Mouse (Mus musculus) activated CD4-positive, CD25-positive, alpha-beta regulatory T cell, adult 4 months (primary cell): Measurements from ENCODE around the gene Nmrk1. TPM values are rescaled to one million over a fixed set of nuclear protein-coding genes. Genes with fewer than 3 reads are reported as not detected.

ENCODE experiments used
- ATAC-seq: one replicate; pipeline ENCODE4 v1.8.0; 2017
- polyA plus RNA-seq, 2 experiments: library from polyadenylated mRNA; unstranded; fragments of 100-300 nt; shearing (Covaris generic); gene quantifications; one replicate each; pipeline ENCODE4 v1.2.1; 2017

Nmrk1 gene
- polyA plus RNA-seq, 2 experiments from 2014 or later = 6.0 to 7.3 TPM

DNA sequence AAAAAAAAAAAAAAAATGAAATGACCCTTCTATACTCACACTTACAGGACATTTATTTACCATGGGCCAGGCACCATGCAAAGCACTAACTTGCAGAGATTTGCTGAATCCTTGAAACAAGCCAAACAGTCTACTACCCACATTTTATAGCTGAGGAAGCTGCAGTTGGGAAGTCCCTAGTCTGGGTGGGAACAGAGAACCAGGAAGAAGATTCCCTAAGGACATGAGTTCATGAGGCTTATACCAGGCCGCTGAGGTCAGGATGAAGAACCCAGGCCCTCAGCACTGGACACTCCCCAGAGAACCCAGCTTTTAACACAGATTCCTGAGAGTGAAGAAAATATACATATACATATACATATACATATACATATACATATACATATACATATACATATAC lies 14.2 kb upstream of the Nmrk1 start:
- no peak for ATAC-seq

DNA sequence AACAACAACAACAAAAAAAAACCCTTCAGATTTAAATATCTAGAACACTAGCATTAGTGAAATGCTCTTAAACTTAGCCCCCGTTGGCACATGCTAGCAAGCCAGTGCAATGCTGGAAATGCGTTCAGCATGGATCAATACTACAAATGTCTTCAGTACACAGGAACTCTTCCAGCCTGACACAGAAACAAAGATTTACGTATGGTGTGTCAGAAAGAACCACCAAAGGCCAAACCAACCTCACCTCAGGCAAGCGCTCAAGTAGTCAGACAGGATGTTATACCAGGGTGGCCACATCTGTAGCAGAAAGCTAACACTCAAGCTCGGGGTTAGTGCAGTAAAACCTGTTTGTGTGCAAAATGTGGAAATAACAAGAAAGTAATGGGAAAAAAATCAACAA lies 12.7 kb upstream of the Nmrk1 start:
- peak; percentile 82 for ATAC-seq

DNA sequence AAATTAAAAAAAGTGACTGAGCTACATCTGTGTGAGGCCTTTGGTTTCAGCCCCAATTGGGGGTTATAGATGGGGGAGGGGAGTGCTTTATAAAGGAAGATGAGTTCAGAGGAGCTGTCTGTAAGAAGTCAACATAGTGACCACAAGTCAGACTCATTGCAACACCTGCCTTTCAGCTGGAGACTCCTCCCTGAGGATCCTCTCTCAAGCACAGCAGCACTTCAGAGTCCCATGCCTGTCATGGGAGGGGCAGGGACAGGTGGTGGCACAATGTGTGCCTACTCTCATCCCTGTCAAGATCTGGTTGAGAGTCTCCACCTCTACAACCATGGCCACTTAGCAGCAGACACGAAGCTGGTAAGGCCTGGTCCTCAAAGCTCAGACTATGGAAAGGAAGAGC lies 12.1 kb upstream of the Nmrk1 start:
- ATAC-seq = peak; percentile 50

DNA sequence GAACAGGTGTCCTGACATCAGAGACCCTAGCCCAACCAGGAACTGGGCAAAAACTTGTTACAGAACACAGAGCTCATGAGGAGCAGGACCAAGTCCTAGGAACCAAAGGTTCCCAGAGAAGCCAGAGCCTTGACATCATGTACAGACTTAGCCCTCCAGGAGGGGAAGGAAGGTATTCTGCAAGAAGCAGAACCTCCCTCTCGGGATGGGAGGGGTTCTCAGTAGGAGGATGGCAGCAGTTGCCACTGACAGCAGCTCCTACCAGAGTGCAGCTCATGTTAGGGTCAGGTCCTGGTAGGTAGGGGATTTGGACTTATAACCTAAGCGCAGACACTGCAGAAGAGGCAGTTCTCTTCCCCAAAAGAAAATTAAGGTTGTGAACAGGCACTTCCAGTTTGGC lies 7.9 kb upstream of the Nmrk1 start:
- ATAC-seq = no peak

DNA sequence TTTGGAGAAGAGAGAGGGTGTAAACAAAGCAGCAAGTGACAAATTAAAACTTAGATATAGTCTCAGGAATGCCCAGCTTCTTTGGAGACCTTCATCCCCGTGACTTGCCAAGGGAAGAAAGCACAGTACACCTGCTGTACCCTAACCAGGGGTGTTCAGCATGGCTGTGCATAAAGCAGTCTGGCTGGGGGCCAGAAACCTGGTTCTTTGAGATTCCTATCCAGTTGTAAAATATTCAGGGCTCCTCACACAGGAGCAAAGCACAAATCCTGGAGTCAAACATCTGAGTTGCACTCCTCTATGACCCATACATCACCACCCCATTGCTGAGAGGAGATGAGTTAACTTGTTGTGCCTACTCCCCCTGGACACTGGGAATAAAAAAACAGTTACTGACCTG lies 2.2 kb upstream of the Nmrk1 start:
- ATAC-seq = no peak

DNA sequence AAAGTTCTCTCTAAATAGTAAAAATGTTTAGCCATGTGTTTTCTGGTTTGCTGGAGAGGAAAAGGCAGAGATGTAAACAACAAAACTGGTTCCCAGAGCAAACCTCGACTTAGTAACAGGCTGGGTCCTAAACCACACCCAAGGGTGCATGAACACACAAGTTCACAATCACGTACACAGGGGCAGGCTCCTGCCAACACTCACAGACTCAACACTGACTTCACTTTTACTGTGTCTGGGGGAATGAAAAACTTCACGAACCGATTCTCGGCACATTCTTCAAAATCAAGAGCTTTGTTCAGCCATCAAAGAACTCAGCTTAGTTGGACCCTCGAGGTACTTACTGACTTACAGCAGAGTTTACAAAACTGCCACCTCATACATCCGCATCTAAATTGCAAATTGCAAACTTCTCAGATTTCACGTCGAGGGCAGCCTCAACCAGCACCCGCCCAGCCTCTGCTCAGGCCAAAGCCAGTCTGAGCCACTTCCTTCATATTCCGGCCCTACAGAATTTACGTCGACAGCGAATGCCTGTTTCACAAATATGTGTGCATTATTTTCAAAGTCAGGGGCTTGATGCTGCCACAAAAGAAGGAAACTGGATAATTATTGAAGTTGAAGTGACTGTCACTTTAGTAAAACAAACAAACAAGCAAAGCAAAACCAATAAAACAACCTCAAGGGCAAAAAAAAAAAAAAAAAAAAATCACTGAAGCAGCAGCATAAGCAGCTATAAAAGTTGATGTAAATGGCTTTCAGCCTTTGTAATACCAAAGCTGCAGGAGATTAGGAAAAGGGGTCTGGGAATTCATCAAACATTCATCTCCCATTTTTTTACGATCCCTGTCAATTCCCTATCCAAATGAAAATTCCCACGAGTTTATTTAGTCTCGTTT lies 1.3 kb upstream of the Nmrk1 start:
- no peak for ATAC-seq

DNA sequence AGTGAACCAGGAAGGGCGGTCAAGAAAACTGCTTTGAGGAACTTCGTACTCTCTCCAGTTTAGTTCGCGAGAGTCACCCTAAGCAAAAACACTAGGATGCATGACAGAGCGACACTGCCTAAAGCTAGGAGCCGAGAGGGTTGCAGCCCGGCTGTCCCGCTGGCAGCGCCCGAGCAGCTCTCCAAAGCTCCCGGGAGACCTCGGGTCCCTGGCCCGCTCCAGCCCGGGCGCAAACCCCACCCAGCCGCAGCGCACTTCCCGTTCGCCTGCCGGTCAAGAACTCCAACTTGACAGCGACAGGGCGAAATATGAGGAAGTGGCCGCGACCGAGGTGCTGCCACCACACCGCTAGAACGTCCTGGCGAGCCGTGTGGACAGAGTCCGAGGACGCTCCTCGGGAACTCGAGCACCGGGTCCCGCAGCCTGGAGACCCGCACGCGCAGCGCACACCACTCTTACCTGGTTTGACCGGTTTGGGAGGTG lies 548 bp upstream of the Nmrk1 start:
- ATAC-seq = peak; percentile 24

DNA sequence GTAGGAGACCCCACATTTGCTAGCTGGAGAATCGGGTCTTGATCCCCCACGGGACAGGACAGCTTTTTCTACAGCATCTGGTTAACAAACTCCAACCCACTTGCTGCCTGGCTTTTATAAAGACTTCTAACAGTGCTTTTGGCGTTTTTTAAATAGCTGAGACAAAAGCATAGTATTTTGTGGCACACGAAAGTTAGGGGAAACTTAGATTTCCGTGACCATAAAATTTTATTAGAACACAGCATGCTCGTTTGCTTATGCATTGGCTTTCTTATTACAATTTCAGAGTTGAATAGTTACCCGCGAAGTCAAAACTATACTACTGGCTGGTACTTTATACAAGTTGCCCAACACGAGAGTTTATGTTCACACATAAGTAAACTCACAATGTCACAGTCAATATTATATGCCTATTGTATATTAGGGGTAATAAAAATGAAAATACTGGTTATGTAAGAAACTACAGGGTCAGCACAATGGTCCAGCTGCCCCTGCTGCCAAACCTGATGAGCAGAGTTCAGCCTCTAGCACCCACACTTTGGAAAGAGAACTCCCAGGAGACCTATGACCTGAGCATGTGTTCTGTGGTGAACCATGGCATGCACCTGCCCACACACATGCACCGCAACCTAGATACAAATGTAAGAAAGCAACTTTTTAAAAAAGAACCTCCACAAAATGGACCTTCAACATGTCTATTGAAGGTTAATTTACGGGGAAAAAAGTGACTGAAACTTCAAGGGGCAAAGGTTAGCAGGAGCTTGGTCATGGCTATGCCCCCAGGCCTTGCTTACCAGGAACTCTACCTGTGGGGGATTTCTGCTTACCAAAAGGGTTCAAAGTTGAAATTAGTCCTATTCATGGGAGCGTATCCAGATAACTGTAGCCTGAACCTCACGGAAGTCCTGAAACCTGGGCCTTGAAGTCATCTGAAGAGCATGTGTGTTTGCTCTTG lies 758 bp downstream of the Nmrk1 start:
- ATAC-seq = peak; percentile 1

DNA sequence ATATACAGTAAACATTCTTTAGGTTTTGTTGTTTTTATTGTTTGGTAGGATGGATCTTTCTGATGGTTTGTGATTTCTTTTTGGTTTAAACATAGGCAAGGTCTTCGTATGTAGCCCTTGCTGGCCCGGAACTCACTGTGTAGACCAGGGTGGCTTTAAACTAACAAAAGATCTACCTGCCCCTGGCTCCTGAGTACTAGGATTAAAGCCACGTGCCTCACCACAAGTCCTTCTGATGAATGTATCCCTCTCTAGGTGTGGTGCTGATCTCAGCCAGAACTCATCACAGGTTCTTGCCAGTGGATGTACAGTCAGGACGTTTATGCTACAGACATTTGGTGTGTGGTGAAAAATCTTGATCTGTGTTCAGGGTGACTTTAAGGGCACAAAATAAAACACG lies 6.2 kb downstream of the Nmrk1 start:
- no peak for ATAC-seq

DNA sequence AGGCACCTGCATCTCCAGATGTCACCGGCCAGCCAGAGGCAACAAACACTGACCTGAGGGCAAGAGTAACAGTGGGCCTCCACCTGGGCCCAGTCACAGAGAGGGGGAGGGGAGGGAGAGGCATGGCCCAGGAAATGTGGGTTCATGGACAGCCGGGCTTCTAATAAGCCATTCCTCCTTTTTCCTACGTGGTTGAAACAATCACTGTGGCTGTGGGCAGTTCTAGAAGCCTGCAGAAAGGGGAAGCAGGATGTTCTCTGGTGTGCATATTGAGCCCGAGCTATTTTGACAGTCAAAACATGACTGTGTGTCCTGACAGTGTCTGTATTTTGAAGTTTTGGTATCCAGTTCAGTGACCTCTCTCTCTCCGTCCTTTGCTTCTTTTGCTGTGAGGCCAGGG lies 7.2 kb downstream of the Nmrk1 start:
- no peak for ATAC-seq

DNA sequence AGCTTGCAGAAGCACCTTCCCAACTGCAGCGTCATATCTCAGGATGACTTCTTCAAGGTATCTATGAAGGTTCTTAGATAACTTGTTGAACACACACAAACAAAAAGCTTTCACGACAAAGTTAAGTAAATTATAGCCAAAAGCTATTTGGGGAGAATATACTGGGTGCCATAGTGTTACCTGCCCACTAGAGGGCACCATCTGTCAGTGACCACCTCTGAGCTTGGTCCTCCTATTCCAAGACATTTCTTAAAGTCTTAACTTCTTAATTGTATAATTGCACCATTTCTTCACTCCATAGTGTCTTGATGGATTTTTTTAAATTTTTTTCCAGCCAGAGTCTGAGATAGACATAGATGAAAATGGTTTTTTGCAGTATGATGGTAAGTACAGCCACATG lies 7.8 kb downstream of the Nmrk1 start:
- peak; percentile 68 for ATAC-seq

DNA sequence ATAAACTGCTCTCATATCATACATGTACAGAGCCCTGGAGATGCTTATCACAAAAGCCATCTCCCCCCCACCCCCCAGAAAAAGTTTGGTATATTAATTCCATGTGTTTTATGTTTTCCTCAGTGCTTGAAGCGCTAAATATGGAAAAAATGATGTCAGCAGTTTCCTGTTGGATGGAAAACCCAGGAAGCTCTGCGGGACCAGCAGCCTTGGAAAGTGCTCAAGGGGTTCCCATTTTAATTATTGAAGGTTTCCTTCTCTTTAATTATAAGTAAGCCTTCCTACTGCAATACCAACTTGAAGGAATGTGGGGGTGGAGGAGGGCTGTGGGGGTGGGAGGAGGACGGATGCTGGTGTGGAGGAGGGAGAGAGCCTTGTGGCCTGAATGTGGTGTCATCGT lies 9.3 kb downstream of the Nmrk1 start:
- ATAC-seq = no peak

DNA sequence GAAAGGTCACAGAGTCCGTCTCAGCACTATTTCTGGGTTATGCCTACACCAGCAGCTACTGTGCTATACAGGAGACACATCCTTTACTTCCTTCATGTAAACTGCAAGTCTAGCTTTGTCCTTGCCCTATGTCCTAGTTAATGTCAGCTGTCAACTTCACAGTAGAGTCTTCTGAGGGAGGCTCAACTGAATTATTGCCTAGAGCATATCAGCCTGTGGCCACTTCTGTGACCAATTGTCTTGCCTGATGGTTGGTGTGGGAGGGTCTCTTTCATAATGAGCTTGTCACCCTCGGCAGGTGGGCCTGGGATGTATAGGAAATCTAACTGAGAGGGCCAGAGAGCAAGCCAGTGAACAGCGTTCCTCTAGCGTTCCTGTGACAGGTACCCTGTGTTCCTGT lies 11.7 kb downstream of the Nmrk1 start:
- no peak for ATAC-seq

DNA sequence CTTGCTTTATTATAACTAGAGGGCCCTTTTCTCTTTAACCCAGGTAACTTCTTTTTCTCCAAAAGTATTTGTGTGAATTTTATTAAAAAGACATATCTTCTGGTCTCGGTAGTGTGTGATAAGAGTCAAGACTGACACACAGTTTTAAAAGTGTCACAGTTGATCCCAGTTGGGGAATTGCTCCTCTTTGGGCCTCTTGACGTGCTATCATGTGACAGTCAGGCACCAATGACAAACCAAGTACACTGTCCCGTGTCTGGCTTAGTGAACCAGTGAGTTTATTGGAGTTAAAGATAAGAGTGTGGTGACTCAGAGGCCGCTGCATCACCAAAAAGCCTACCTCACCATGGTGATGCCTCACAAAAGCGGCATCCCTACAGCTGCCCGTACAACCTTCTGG lies 12.3 kb downstream of the Nmrk1 start:
- ATAC-seq = no peak

DNA sequence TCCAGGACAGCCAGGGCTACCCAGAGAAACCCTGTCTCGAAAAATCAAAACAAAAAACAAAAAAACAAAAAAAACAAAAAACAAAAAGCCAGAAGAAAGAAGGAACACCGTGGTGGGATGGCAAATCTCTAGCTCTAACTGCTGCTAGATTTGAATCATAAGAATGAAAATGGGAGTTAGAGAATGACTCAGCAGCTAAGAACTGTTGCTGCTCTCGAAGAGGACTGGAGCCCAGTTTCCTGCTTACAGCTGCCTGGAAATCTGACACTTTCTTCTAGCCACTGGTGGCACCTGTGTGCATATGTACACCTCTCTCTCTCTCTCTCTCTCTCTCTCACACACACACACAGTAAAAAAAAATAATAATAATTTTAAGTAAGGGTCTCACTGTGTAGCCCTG lies 14.6 kb downstream of the Nmrk1 start:
- ATAC-seq = peak; percentile 69

DNA sequence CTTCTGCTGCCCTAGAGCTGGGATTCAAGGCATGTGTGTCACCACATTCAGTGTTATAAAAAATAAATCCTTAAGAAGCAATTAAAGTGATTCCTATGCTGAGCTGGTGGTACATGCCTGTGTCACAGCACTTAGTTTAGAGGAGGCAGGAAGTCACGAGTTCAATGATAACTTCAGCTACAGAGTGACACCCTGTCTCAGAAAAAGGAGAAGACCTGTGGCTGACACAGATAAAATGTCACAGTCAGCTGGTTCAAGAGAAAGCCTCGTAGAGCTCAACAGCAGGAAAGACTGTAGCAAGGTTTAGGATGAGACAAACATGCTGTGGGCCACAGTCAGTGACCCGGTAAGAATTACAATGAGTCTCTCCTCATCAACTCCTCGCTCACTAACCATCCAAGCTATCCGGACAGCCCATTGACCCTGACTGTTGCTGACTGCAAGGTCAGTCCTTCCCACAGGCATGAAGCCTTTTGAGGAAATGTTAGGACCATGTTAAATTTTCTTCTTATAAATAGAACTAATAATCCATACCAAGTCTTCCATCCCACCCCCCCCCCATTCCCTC lies 15.2 kb downstream of the Nmrk1 start:
- ATAC-seq = peak; percentile 73

DNA sequence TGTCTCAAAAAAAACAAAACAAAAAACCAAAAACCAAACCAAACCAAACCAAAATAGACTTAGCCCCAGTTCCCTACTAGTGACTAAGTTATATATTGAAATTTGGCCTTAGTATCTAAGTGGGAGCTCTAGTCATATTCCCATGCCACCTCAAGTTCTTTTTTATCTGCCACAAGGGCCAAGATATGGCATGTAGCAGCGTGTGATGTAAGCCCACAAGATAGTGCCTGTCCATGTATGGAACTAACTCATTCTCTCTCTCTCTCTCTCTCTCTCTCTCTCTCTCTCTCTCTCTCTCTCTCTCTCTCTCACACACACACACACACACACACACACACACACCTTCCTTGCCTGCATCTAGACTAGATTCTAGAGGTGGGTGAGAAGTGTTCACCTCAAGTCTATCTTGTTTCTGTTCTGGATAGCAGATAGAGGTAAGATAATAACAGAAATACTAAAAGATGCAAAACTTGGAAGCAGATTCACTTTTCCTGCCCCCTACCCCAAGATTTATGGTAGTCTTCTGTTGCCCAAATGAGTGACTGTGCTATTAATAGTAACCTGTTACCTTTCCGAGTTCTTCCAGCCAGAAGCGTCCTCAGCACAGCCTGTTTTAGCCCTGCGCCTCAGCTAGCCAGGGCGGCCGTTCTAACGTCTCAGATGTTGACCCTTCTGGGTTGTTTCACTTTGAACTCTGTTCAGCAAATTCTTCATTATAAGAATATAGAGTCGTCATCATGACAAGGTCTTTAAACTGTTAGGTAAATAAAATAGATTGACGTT lies 16.2 kb downstream of the Nmrk1 start:
- no peak for ATAC-seq

DNA sequence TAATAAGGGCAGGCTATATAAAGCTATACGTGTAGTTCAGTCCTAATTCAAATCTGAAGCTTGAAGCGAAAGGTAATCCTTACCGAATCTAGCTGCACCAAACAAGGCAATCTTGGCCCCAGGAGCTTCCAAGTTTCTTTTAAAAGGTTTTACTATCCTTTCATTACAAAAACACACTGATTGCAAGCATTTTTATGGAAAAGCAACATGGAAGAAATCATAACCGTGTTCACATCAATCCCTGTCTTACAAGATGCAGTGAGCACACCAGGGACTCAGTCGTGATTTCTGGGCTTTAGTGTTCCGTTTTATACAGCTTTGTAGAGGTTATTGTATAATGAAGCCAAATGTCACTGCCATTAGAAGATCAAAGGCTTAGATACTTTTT lies 16.8 kb downstream of the Nmrk1 start:
- ATAC-seq = no peak

DNA sequence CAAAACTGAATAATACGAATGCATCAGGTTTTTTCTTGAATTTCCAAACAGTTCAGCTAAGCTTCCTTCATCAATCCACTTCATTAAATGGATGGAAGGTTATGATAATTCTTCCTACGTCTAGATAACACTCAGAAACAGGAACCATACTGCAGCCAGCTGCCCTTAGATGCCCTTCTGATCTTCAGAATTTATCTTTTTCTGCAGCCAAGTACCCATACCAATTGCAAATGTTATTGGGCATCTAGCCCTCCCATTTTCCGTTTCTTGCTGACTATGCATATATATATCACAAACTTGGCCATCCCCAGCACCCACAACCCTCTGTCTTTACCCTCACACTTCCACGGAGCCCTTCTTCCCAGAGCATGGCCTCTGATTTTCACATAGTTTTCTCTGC lies 18.2 kb downstream of the Nmrk1 start:
- ATAC-seq = no peak

DNA sequence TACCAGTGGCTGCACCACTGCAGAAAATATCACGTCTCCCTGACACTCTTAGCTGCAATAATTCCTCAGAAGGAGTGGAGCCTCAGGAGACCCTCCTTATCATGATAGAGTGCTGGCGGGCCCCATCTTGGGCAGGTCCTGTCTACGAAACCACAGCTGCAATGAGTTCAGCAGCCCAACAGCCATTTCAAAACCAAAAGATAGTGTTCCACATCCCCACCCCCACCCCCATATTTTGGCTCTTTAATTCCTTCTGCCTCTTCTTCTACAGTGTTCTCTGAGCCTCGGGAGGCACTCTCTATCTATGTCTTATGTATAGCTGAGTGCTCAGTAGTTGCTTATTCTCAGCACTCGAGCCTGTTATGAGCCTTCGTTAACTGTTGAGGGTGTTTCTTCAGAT lies 18.7 kb downstream of the Nmrk1 start:
- ATAC-seq = no peak

DNA sequence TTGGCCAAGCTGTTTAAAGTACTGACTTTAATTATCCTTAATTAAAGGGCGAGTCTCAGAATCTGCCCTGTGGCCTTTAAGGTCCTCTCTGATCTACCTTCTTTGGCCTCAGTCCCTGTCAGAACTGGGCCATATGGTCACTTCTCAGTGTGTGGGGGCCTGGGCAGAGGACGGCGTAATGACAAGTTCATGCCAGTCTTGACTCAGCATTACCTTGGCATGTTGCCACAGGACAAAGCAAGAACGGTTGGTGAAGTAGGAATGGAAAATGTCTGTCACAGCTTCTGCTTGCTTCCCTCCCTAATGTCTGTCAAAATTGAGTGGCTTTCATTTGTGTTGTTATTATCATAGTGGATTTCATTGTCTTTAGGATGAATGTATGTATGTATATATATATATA lies 20.8 kb downstream of the Nmrk1 start:
- ATAC-seq = no peak

DNA sequence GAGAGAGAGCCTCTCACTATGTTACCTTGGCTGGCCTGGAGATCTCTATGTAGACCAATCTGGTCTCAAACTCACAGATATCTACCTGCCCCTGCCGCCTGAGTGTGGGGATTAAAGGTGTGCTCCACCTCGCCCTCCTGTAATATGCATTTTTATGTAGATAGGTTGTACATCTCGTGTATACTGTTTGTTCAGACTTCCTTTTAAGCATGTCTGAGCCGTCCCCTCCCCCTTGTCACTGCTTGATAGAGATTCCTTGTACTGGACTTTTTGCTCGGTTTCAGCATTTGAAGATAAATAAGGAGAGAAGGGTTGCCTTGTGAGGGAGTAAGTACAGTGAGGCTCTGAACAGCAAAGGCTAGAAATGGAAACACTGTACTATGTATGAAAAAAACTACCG lies 21.3 kb downstream of the Nmrk1 start:
- ATAC-seq = no peak
